Mouse (Mus musculus) ES-E14 (cell line): Measurements from ENCODE around the gene Ndc1.
"Not testable (repeated sequence)": the region's sequence is repeated elsewhere in the genome, so short reads cannot be mapped to it uniquely, and the experiment has no call there.

Source experiments
- CHD2 ChIP-seq: IDR thresholded peaks from 2 replicates; pipeline ENCODE4 v1.6.1; 2014; ENCODE audit warnings: mild to moderate bottlenecking, low read depth, low read length, inconsistent platforms
- ZC3H11A ChIP-seq: IDR thresholded peaks from 2 replicates; pipeline ENCODE4 v1.6.1; 2012; ENCODE audit warnings: low read depth, mild to moderate bottlenecking, inconsistent platforms, low read length, borderline replicate concordance

DNA sequence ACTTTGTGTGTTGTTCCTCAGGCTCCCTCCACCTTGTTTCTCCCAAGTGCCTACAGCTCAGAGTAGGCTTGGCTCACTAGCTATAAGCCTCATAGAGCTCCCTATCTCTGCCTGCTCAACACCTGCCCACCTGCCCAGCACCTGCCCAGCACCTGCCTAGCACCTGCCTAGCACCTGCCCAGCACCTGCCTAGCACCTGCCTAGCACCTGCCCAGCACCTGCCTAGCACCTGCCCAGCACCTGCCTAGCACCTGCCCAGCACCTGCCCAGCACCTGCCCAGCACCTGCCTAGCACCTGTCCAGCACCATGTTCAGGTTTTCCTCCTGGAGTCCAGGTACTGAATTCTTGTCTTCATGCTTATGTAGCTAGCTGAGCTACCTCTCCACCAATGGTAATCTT, 1.2 kb upstream of the Ndc1 start:
- TF ChIP-seq CHD2, ZC3H11A: not testable (repeated sequence)
